Mouse (Mus musculus) gastrocnemius, adult 18-20 months (tissue): ENCODE results near the gene E130308A19Rik. TPM values are rescaled to one million over a fixed set of nuclear protein-coding genes. Genes with fewer than 3 reads are reported as not detected.

Experiments used
- DNase-seq: peaks from one replicate; pipeline ENCODE4 v3.0.0; 2021; ENCODE audit warnings: low spot score
- total RNA-seq, 2 experiments: library from RNA; stranded (reverse); gene quantifications; 2 replicates each; pipeline ENCODE4 v1.2.3; 2021

Gene E130308A19Rik
- total RNA-seq, 2 experiments from 2014 or later = 4.9 to 6.9 TPM

DNA sequence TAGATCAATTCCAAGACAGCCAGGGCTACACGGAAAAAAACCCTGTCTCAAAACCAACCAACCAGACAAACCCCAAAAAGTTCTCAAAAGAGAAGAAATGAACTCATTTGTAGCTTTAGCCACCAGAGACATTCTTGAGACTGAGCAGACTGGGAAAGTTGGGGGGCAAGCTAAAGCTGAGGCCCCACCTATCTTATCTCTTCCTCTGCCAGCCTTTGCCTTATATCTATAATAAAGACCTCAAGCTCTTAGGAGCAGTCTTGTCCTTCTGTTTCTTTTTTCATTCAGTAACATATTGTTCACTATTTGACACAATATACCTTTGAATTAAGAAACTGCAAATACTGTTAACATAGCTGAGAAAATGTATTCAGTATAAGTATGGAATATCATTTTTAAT is 55.4 kb downstream of the E130308A19Rik start:
- no peak for DNase-seq

DNA sequence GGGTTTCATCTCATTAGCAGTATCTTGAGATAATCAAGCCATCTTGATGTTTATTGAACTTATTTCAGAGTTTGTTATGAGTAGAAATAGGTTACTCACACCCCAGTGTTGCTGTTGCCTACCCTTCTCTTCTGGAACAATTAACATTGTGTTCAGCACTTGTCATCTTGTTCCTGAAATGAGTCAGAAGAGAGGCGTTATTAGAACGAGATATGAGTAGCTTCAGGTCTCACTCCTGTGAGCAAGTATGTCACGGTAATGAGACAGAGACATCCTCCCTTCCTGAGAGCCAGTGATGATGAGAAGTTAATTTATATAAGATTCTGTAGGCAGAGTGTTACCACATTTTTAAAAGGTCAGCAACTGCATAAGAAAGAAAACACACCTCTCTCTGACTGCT is 56.5 kb downstream of the E130308A19Rik start:
- no peak for DNase-seq

DNA sequence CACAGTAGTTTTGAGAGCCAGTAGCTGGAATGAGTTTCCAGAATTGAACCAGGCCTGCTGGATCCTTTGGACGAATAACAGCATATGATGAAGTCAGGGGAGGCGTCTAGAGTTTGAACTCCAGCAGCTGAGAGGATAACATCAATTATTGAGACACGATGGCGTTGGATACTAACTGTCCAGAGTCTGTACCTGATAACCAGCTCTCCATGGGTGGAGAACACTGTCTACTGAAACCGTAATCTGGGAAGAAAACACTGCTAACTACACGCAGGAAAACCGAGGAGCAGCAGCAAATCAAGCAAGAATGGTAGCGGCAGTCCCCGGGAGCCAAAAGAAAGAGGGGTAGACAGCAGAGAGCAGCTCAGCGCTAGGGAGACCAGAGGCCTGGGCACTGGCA is 56.9 kb downstream of the E130308A19Rik start:
- DNase-seq = no peak

DNA sequence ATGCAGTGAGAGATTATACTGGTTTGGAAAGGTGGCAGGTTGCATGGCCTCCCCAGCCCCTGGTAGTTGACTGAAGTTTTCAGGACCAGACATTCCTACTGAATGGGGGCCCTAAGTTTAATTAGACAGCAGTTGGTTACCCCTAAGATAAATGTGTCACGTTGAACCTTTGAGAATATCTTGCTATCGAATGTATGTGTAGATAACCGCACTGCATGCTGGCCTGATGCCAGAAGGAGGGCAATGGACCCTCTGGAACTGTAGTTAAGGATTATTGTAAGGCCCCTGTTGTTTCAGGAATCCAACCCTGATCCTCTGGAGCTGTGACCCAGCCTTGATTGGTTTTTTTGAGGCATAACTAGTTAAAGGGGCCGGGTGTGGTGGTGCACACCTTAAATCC is 58.3 kb downstream of the E130308A19Rik start:
- no peak for DNase-seq

DNA sequence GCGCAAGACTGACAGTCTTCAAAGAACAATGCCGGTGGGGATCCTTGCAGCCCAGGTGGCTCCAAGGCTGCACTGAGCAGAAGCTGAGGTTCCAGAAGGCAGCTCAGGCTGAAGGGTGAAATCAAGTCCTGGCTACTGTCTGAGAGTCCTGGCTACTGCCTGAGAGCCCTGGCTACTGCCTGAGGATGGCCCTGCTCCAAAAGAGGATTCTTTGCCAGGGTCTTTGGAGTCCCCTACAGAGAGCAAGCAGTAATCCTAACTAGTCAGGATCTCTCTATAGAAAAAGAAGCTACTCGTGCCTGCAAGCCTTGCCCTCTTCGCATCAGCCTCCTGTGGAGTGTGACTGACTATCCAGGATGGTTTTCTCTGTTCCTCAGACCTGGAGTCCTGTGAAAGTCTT is 60.7 kb downstream of the E130308A19Rik start:
- DNase-seq = no peak

DNA sequence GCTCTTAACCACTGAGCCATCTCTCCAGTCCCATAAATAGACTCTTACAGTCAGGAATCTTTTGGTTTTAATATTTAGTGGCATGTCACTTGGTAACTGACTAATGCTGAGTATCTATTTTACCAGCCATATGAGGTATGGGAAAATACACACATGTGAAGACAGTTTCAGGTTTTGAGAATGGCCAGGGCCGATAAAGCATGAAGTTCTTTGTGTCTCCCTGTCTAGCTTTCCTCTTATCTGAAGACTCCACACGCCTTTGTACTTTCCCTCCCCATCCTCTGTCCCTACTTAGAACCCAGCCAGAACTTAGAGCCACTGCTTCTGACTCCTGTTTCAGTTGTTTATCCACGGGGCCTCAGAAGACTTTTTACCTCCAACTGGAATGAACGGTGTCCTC is 63.0 kb downstream of the E130308A19Rik start:
- no peak for DNase-seq

DNA sequence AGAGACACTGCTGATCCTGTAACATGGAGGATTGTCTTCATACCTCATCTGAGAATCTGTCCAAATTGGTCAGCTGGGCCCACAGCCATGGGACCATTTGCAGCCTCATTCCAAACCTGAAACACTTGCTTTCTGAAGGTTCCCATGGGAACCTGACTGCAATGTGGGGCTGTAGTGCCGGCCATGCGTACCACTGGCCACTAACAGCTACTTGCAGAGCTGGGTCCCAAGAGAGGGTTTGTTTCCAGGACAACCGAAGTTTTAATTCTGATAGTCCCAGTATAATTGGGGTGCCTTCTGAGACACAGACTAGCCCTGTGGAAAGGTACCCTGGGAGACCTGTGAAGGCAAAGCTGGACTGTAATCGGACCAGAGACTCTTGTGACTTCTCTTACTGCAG is 64.1 kb downstream of the E130308A19Rik start:
- no peak for DNase-seq

DNA sequence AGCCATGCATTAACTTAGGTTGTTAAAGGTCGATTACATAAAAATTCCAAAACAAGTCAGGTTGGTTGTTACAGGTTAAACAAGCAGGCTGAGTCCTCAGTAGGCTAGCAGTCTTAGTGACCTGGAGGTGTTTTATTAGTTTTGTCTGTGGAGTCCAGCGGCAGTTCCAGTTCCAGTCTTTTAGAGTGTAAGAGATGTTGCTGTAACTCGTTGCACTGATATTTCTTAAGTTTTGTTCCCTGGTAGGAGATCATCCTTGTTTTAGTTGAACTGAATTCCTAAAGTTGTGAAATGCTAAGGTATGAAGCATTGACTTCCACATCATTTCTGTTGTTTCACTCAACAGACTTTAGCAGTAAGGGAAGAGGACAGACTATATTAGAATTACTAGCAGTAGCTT is 70.8 kb downstream of the E130308A19Rik start:
- DNase-seq = no peak

DNA sequence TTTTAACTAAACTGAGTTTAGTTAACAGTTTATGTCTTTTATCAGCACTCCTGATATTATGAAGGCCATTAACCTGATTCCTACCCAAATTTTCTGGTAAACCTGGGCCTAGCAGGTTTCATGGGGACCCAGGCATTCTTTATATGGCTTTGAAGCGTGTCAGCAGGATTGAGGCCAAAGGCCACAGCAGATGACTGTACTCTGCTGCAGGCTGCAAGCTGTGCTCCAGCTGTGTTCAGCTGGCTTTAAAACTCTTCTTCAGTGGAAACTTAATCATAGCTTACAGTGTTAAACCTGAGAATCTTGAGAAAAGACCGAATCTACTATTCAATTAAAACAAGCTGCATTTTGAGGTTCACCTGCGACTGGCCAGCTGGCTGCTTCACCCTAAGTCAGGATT is 71.9 kb downstream of the E130308A19Rik start:
- no peak for DNase-seq

DNA sequence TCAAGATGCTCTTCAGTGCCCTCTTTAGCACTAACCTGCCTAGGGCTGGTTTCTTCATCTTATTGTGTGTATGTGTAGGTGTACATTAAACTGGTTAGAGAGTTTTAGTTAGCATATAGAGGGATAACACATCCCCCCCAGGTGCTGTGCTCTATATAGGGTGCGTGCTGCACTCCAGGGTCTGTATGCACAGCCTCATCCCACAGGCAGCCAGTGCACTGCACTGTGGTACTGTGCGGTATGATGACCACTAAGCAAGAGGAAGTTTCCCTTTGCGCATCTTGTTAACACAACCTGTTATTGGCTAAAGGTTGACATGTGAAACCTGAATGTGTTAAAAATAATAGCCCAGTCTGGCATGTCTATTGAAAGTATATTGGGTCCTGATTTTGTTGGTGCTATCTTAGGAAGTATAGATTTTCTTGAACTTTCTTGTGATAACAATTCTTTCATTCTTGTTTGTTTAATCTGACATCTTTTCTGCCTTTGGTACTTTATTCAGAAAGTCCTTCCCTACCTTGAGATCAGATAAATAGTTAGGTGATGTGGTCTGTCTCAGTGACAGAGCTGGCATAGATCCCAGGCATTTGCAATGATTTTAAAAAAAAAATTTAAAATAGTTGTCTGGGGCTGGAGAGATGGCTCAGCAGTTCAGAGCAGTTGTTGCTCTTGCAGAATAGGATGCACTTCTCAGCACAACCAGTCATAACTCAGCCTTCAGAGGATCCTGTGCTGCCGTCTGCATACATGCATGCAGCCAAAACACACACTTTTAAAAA is 73.2 kb downstream of the E130308A19Rik start:
- DNase-seq = no peak

DNA sequence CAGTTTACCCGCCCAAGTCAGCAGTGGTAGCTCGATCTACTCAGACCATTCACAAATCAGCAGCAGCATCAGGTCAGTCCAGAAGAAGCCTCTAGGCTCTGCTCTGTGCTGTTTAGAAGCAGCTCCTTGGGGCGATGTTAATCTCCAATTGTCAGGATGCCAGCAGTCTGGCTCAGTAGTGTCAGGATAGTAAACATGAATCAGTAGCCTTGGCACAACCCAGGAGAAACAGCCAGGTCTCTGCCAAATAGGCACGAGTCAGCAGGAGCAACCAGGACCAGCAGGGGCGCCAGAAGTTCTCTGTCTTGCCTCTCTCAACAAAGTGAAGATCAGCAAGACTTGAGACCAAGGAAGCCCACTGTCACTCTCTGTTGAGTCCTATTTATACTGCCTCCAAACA is 83.3 kb downstream of the E130308A19Rik start:
- no peak for DNase-seq

DNA sequence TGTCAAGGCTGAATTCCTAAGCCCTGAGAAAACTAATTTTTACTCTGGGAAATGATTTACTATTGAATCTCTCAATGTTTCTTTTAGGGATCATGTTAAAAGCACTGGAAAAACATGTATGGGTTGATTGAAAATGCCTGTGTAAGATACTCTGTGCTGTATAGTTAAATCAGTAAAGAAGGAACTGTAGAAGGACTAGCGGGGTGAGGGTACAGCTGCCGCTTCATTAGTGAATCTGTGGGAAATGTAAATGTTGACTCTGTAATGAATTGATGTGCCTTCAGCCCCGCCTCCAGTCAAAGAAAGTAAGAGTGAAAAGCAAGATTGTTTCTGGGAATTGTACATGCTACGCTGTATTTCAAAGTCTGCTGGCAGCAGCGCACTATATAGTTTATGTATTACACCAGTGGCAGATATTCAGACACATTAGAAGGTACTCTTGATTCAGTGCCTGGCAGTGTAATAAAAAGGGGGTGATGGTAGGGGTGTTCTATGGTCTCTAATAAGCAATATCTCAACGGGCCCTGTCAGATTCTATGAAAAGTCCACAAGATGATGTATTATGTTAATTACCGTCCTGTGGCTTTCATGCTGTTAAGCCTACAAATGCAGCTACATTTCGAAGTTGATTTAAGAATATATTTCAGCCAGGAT is 84.9 kb downstream of the E130308A19Rik start:
- no peak for DNase-seq

DNA sequence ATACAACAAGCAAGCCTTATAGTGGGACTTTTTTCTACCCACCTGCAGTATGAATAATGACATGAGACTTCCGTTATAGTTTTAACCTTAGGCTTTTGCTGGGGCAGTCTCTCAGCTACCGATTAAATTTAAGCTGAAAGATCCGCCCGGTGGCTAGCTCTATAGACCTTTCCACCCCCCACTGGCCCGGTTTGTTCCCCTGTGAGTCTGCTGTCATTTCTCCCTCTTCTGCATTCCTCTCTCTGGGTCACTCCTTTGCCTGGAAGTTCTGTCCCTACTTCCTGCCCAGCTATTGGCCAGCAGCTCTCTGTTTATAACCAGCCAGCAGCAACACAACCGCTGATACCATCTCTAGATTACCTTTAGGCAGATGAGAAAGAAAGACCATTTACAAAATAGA is 86.4 kb downstream of the E130308A19Rik start:
- no peak for DNase-seq

DNA sequence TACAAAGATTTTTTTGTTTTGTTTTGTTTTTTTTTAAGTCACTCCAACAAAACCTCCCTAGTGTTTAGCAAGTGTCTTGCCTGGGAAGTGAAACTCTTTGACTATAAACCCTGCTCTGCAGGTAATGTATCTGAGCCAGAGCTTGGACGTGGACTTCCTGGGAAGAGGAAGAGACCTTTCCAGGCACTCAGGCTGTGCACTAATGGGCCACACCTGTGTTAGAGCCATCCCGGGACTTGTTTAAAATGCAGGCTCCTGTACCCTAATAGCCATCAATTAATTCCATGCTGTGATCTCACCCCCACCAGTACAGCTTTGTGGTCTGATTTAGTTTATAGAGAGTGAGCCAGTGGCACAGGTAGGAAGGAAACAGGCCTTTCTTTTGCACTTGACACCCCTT is 86.9 kb downstream of the E130308A19Rik start:
- no peak for DNase-seq

DNA sequence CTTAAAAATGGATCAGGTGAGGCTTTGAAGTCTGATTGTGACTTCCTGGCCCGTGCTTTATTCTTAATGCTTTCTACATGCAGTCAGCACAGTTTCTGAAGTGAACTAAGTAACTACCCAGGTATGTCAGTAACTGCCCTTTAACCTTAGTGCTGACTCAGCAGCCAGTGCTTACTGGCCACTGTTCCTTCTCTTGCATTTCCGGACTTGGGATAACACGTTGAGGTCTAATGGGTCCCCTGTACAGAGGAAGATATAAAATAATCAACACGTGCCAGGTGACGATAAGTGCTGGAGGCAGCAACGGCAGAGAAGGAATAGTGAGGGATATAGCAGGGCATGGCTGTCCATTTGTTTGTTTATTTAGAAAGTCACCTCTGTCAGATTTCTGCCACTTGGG is 88.5 kb downstream of the E130308A19Rik start:
- no peak for DNase-seq

DNA sequence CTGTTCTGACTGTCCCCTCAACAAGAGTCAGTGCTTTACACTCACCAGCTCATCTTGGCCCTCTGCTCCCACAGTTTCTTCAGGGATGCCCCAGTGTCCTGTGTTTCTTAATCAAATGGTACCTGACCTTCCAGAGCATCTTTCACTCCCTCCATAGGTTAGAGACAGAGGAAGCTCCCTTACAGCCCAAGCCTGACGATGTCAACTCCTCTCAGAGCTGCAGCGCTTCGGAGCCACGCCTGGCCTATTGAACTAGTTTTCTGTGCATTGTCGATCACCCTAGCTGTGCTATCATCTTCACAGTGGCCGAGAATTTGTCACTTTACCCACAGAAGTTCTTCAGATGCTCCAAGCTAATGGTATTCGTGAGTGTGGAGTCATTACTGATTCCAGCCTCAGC is 88.9 kb downstream of the E130308A19Rik start:
- no peak for DNase-seq

DNA sequence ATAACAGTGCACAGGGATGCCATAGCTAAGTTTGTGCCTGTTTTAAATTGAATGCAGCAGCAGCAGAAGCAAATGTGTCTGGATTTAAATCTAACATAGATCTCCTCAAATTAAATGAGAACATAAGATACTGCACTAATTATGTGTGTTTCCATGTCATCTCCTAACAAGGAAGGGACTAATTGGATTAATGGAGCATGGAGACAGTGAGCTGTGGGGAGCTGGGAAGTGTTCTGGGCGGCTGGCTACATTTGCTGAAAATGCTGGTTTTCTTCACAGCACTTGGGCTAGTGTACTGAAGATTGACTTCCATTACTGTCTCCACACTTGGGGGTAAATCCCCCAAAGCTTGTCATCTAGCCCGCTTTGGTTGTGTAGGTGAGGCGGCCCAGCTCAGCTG is 89.5 kb downstream of the E130308A19Rik start:
- no peak for DNase-seq

DNA sequence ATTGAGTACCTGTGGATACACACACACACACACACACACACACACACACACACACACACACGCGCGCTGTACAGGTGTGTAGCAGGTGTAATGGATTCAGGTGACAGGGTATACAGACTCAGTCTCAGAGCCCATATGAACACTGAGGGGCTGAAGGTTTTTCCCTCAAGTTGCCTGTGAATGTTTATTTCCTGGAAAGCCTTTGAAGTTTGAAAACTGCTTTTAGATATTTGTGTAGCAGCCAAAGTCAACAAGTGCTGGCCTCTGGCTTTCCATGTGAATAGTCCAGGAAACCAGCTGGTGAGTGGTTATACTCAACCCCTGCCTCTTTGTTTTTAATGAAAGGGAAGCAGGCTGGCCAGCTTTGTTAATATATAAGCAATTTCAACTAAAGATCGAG is 91.3 kb downstream of the E130308A19Rik start:
- DNase-seq = no peak

DNA sequence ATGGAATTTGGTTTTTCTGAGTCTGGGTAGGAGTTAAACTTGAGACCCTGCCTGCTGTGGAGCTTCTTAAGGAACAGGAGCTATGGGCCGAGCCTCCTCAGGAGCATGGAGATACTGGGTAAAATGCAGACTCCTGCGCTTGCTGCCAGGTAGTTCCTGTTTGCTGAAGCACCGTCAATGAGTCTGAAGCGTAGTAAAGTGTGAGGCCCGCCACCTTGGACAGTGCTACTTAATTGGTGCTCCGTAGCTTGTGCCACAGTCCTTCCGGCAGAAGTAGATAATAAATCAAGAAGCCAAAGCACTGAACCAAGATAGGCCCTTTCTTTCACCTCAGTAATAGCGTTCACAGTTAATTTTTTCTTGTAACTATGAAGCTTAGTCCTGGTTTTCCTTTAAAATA is 92.5 kb downstream of the E130308A19Rik start:
- no peak for DNase-seq

DNA sequence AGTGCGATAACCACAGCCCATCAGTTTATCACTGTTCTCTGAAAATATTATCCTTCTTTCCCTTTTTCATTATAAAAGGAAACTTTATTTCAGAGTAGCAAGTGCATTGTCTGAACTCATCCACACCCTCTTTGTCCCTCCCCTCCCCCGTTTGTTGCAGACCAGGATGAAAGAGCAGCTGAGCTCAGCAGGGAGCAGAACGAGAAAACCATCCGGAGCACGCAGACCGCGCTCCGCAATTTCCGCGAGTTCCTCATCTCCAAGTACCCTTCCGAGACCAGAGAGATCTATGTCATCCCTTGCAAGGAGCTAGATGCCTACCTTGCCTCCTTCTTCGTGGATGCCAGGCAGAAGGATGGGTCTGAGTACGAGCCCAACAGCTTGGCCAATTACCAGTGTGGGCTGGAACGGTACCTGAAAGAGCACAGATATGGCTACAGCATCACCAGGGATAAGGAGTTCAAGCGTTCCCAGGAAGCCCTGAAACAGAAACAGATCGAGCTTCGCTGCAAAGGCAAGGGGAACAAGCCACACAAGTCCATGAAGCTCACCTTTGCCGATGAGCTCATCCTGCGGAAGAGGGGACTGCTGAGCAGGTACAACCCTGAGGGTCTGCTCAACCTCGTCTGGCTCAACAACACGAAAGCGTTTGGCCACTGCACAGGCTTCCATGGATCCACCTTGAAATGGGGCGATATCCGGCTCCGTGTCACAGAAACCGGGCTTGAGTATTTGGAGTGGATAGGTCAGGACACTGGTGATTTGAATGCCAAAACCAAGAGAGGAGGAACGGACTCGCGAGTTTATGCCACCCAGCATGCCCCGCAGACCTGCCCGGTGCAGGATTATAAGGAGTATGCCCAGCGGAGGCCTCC is 93.7 kb downstream of the E130308A19Rik start:
- no peak for DNase-seq

DNA sequence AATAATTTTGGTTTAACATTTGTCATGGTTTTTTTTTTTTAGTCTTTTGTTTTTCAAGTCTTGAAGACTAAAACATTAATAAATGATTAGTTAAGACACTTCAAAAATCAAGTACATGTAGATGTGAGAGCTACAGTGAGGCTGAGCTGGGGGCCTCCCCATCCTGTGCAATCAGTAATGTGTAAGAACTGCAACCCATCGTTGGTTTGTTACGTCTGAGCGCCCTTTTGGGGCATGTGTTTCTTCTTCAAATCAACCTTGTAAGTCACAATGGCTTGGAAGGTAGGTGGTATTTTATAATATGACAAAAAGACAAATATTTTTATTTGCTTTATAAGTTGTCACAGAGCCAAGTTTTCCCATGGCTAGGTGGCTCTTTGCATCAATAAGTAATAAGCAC is 95.8 kb downstream of the E130308A19Rik start:
- no peak for DNase-seq

DNA sequence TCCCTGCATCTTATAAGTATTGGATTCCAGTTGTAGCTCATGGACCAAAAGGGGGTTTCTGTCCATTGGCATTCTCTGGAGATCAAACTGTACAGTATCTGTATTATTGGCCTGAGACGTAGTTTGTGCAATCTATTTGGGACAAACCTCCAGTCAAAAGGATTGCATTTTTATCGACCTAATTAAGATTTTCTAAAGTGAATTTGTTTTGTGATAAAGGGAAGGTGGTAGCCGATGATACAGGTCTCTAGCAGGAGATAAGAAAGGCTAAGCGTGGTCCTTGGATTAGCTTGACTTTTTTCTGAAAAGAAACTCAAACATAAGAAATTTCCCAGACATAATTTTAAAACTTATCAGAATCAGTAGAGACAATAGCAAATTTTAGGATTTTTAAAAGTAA is 99.6 kb downstream of the E130308A19Rik start:
- no peak for DNase-seq
